Mouse (Mus musculus): Measurements from ENCODE around the gene Btrc.

- TF ChIP-seq GATA1 (IDR thresholded peaks at IDR 0.05; ENCODE audit: borderline replicate concordance, low read length) (no peak), FLI1 (IDR thresholded peaks at IDR 0.05; ENCODE audit: low read length) (no peak)
Measured at GRCm38 (mm10) chr19:45574941-45575631, 211.6 kb downstream of the Btrc start.
